Mouse (Mus musculus): Measurements from ENCODE around the gene Trim71.

Trim71 gene

GRCm38 (mm10) chr9:114556276-114556855, 7.8 kb downstream of the Trim71 start:
- DNase-seq = no peak

- peak; percentile 39 to 43 for DNase-seq
Observed at GRCm38 (mm10) chr9:114554355-114554979, 9.7 kb downstream of the Trim71 start.

GRCm38 (mm10) chr9:114553828-114554227, 10.3 kb downstream of the Trim71 start:
- DNase-seq = no peak

GRCm38 (mm10) chr9:114550033-114550432, 14.1 kb downstream of the Trim71 start:
- DNase-seq = no peak

- no peak for DNase-seq
Observed at GRCm38 (mm10) chr9:114549117-114549516, 15.1 kb downstream of the Trim71 start.

GRCm38 (mm10) chr9:114548496-114548895, 15.7 kb downstream of the Trim71 start:
- peak; percentile 37 to 53 for DNase-seq

GRCm38 (mm10) chr9:114547643-114548077, 16.5 kb downstream of the Trim71 start:
- DNase-seq = peak; percentile 50 to 69

GRCm38 (mm10) chr9:114546765-114547164, 17.4 kb downstream of the Trim71 start:
- DNase-seq = no peak

- peak; percentile 68 to 73 for DNase-seq
Observed at GRCm38 (mm10) chr9:114544754-114545393, 19.3 kb downstream of the Trim71 start.

GRCm38 (mm10) chr9:114543882-114544753, 20.1 kb downstream of the Trim71 start:
- DNase-seq = peak; percentile 57 to 66

- DNase-seq = no peak
Observed at GRCm38 (mm10) chr9:114541279-114541741, 22.9 kb downstream of the Trim71 start.

GRCm38 (mm10) chr9:114538996-114539563, 25.1 kb downstream of the Trim71 start:
- no peak for DNase-seq

- no peak for DNase-seq
Observed at GRCm38 (mm10) chr9:114536628-114537027, 27.5 kb downstream of the Trim71 start.

GRCm38 (mm10) chr9:114534747-114535517, 29.2 kb downstream of the Trim71 start:
- DNase-seq = no peak

- DNase-seq = no peak
Observed at GRCm38 (mm10) chr9:114533848-114534247, 30.3 kb downstream of the Trim71 start.

GRCm38 (mm10) chr9:114531276-114531675, 32.9 kb downstream of the Trim71 start:
- DNase-seq = peak; percentile 41 to 67

GRCm38 (mm10) chr9:114528680-114529048, 35.5 kb downstream of the Trim71 start:
- peak in 1 of 2 experiments; percentile 40 for DNase-seq

- peak; percentile 37 to 65 for DNase-seq
Observed at GRCm38 (mm10) chr9:114527992-114528679, 36.0 kb downstream of the Trim71 start.

GRCm38 (mm10) chr9:114527085-114527484, 37.1 kb downstream of the Trim71 start:
- DNase-seq = peak; percentile 60 to 68

GRCm38 (mm10) chr9:114526581-114526980, 37.6 kb downstream of the Trim71 start:
- no peak for DNase-seq

- DNase-seq = no peak
Observed at GRCm38 (mm10) chr9:114525891-114526290, 38.3 kb downstream of the Trim71 start.
